Mouse (Mus musculus): ENCODE measurements at regions not wholly inside any gene's neighbourhood (a gene's known extent, or its start where the extent isn't known, plus 50 kb on each side); places are given as distances from the start of the nearest gene placed in this dataset.

DNA sequence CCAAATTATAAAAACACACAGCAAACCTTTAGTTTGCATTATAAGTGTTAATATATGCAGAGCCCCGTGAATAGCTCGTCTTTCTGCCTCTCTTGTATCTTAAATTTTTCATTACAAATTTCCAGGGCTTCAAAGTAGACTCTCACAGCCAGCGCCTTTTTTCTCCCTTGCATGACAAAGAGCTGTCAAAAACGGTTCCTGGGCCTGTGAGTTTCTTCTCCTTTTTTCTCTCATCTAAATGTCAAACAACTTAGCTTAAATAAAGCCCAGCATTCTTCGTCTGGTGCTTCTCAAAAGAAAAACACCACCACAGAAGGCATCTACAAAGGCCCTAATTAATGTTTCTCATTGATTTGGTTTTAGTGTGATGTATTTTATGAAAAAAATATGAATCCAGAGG is 219.7 kb downstream of the Insc start:
- no peak for TF ChIP-seq POLR2A (IDR thresholded peaks at IDR 0.05; ENCODE audit: low read depth, low read length)
- TF ChIP-seq CTCF (conservative IDR thresholded peaks at IDR 0.05 in 1 of 2, IDR thresholded peaks at IDR 0.05 in 1 of 2; ENCODE audit: low read depth in 2 of 2, low read length in 2 of 2), result no peak
- no peak for TF ChIP-seq CHD1 (IDR thresholded peaks at IDR 0.05; ENCODE audit: low read depth, low read length)
- TF ChIP-seq USF2 (conservative IDR thresholded peaks at IDR 0.05; ENCODE audit: low read depth, low read length), result no peak
- no peak for TF ChIP-seq KAT2A (IDR thresholded peaks at IDR 0.05; ENCODE audit: insufficient replicate concordance, low read length)
- TF ChIP-seq ZKSCAN1 (IDR thresholded peaks at IDR 0.05; ENCODE audit: borderline replicate concordance, low read depth, low read length), result no peak
- TF ChIP-seq EP300 (IDR thresholded peaks at IDR 0.05; ENCODE audit: low read length), result no peak
- no peak for TF ChIP-seq MEF2A (IDR thresholded peaks at IDR 0.05; ENCODE audit: borderline replicate concordance, low read depth, low read length)
- TF ChIP-seq NELFE (IDR thresholded peaks at IDR 0.05; ENCODE audit: low read depth, low read length), result no peak
- no peak for TF ChIP-seq GABPA (IDR thresholded peaks at IDR 0.05; ENCODE audit: insufficient replicate concordance, low read depth, low read length)
- no peak for TF ChIP-seq ZC3H11A (IDR thresholded peaks at IDR 0.05; ENCODE audit: low read depth, low read length)
- no peak for TF ChIP-seq MAFK (IDR thresholded peaks at IDR 0.05; ENCODE audit: insufficient replicate concordance, low read length)
- no peak for TF ChIP-seq MAZ (IDR thresholded peaks at IDR 0.05; ENCODE audit: low read depth, low read length)
- no peak for TF ChIP-seq USF1 (IDR thresholded peaks at IDR 0.05; ENCODE audit: low read depth, low read length)

All from CH12.LX (cell line).